Mouse (Mus musculus) left cerebral cortex, postnatal 14 days (tissue): Measurements from ENCODE around the gene Pum3. TPM values are rescaled to one million over a fixed set of nuclear protein-coding genes. Genes with fewer than 3 reads are reported as not detected.
"Not testable (repeated sequence)": the region's sequence is repeated elsewhere in the genome, so short reads cannot be mapped to it uniquely, and the experiment has no call there.

Source experiments
- DNase-seq, 2 experiments: peaks; one replicate each; pipeline ENCODE4 v3.0.0; 2021 to 2022; ENCODE audit warnings: low spot score in 2 of 2, mixed read lengths in 1 of 2
- intact Hi-C: fragments of 180-260 bp; cut with DNase I; formaldehyde crosslinking; loops from one replicate; pipeline ENCODE4 v1.15.1; 2025
- total RNA-seq, 2 experiments: library from RNA; stranded (reverse); gene quantifications; 2 replicates each; pipeline ENCODE4 v1.2.3; 2021

Pum3 gene
- total RNA-seq, 2 experiments from 2014 or later = 61.1 to 67.3 TPM

DNA sequence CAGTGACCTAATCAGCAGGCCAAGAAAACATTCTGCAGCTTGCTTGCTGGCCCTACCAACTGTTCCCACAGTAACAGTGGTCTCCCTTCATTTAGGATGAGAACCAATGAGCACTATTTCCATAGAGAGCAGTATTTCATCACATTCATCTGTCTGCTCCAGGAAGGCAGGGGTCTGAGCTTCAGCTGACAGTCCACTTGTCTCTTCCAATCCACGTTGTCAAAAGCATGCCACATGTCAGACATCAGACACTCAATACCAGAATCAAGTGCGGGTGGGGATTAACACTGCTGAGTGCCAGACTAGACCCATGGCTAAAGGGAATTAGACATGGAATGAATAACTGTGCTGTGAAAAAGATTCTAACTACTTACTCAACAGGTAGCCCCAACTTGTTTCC lies 32.9 kb downstream of the Pum3 start:
- intact Hi-C loops = no loop called here
- no peak for DNase-seq

DNA sequence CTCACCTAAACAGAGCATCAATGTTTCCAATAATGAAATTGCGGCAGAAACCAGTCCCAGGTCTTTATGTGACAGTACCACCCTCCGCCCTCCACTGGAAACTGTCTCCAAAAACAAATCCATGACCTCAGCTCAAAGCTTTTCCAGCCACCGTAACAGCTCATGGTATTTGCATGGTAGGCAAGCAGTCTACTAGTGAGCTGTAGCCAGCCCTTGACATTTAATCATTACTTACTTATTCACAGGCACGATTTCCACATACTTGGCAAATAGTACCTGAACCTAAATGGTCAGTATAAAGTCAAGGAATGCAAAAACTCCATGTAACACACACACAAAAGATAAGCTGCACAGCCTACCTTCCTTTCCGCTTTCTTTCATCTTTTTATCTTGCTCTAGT lies 33.7 kb downstream of the Pum3 start:
- no peak for DNase-seq
- intact Hi-C loops = no loop called here

- intact Hi-C loops = no loop called here
Observed at GRCm38 (mm10) chr19:27395481-27395880, 34.1 kb downstream of the Pum3 start.

DNA sequence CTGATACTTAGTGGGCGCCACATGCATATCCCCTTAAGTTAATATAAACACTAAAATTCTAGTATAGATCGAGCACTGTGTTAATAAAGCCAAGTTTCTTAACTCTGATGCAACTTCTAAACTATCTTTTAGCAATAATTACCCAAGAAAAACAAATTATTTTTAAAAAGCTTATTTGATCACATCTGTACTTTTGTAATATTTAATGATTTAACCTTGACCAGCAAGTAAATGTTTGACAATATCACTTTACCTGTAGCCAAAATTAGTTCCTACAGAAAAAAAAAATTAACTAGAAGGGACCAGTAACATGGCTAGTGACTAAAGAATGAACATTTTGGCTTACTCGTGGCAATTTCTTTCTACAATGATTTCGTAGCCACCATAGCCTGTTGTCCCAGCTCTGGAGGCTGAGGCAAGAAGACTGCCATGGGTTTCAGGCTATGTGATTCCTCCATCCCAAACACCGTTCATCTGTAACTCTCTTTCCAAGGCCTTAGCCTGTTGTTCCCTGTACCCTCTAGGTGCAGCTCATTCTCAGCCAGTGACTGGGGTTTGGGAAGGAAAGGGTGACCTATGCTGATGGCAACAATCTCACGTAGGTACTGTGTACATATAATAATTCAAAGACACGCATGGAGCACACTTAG lies 35.2 kb downstream of the Pum3 start:
- intact Hi-C loops = no loop called here
- DNase-seq = no peak

More at GRCm38 (mm10) chr19:27395481-27395880, 34.1 kb downstream of the Pum3 start:
- DNase-seq = no peak

GRCm38 (mm10) chr19:27392431-27392830 lies 37.2 kb downstream of the Pum3 start:
- DNase-seq = no peak
- intact Hi-C loops = no loop called here

DNA sequence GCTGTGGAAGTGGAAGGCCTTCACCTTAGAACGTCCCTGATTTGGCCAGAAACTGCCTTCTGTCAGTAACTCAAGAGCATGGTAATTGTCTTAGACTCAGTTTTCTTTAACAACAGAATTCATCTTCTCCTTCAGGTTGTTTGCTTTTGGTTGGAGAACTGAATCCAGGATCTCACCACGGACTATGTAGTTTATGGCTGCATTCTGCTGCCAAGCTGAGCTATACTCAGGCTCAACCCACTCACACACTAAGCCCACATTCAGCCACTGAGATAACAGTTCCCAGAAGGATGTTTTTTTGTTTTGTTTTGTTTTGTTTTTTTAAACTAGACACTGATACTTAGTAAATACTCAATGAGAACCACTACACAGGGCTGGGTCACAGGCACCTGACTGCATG lies 38.3 kb downstream of the Pum3 start:
- intact Hi-C loops = no loop called here
- no peak for DNase-seq

- intact Hi-C loops, DNase-seq: not testable (repeated sequence)
Observed at GRCm38 (mm10) chr19:27389566-27389965, 40.1 kb downstream of the Pum3 start.

- no peak for DNase-seq
- intact Hi-C loops = no loop called here
Observed at GRCm38 (mm10) chr19:27385304-27385703, 44.3 kb downstream of the Pum3 start.

GRCm38 (mm10) chr19:27383266-27383665 lies 46.4 kb downstream of the Pum3 start:
- intact Hi-C loops = no loop called here
- DNase-seq = no peak

DNA sequence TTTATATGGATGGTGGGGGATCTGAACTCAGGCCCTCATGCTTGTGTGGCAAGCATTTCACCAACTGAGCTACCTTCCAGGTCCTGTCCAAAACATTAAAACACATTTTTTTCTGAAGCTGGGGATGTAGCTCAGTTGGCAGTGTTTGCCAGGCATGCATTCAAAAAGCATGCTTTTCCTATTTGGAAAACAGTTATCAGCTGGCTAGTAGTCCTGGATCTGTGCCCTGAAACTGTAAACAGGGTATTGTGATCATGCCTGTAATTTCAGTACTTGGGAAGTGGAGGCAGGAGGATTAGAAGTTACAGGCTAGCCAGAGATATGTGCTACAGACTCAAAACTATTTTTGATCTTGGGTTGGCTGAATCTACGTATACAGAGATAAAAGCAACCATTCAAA lies 47.5 kb downstream of the Pum3 start:
- intact Hi-C loops = no loop called here
- no peak for DNase-seq

DNA sequence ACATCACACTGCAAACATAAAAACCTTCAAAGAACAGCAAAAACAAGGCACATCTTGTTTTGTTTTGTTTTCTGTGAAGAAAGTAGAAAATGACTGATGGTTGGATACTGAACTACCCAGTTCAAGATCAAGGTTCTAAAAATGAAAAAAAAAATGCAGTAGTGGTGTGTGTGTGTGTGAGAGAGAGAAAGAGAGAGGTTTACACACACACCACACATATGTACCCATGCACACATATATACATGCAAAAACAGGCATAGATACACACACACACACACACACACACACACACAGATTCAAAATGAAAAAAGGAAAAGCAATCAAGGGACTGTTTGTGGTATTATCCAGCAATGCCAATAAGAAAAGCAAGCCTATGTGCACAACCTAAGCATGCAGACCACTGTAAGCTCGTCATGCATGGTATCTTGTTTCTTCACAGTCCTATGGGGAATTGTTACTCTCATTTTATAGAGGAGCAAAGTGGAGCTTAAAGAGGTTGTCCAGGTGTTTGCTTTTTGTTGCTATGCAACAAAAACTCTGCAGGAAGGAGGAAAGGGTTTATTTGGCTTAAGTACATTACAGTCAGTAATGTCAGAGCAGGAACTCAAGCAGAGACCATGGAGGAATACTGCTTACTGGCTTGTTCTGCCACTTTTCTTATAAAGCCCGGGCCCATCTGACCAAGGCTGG lies 49.8 kb downstream of the Pum3 start:
- intact Hi-C loops = no loop called here
- DNase-seq = no peak

DNA sequence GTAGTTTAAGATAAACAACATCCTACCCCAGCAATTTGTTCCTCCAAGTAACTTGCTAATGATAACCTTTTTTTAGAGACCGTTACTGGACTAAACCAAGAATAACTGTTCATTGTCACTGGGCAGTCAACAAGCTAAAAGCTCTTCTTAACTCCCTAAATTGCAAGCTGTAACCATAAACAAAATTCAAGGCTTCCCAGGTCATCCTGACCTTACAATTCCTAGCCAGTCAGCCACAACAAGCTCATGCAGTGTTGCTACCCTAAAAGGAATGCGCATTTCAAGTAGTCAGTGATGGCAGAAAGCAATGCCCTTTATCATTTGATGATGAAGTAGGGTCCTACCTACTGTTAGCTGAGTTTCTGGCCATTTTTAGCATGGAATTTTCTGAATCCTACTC lies 58.8 kb downstream of the Pum3 start:
- no peak for DNase-seq
- intact Hi-C loops = no loop called here

DNA sequence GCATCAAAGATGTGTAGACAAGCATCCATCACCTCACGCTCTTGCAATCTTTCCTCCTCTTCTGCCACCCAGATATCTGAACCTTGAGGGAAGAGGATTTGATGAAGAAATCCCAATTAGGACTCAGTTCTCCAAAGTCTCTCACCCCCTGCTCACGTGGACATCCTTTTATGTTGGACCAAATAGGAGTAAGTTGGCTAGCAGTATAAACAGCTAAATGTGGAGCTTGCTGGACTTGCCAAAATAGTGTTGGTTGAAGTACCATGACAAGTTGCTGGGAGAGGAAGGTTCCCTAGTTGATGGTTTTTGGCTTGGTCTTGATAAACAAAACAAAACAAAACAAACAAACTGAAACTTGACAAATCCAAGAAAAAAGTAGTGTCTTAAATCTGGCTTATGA lies 59.5 kb downstream of the Pum3 start:
- DNase-seq = no peak
- intact Hi-C loops = no loop called here

DNA sequence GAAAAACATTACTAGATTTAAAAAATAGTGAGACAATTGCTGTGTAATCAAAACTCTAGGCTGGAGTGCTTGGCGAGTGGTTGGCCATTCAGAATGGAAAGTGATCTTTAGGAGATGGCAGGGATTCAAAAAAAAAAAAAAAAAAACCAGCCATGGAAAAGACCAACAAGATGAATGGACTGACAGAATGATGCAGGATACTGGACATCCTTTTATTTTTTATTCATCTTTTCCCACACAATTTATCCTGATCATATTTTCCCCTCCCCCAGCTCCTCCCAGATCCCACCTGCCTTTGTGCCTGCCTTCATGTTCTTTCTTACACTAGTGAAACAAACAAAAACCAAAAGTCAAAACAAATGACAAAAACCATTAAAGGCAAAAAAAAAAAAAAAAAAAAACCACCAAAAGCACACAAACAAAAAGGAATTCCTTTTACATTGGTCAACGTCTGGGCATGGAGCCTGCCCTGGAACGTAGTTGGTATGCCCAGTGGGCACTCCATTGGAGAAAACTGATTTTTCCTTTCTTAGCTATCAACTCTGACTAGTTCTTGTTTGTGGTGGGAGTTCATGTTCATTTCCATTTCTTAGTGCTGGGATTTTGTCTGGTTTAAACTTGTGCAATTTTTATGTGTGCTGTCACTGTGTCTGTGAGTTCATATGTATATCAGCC lies 60.0 kb downstream of the Pum3 start:
- DNase-seq = no peak
- intact Hi-C loops = no loop called here

DNA sequence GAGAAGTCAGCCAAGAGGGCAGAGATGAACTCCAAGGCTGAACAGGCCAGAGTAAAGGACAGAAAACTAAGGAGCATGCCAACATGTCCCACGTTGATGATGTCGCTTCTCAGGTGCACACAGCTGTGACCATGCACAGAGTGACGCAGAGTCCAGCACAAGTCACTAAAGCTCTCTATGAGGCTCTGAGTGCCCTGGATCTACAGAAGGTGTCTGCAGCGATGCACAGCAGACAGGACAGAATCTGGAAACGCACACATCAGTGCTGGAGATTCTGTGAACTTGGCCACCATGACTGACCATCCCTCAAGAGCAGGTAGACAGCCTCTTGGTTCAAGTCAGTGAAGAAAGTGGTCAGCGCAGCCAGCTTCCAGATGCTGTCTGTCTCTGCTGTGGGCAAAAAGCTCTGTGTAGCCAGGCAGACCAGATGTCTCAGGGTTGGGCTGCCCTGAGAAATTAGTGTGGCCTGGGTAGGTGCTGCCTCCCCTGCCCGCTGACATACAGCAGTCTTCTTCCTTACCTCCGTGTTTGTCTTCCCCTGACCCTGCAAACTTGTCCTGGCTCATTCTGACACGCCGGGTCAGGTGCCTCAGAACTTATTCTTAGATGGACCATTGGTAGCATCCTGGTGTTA lies 63.4 kb downstream of the Pum3 start:
- intact Hi-C loops = no loop called here
- DNase-seq = no peak

DNA sequence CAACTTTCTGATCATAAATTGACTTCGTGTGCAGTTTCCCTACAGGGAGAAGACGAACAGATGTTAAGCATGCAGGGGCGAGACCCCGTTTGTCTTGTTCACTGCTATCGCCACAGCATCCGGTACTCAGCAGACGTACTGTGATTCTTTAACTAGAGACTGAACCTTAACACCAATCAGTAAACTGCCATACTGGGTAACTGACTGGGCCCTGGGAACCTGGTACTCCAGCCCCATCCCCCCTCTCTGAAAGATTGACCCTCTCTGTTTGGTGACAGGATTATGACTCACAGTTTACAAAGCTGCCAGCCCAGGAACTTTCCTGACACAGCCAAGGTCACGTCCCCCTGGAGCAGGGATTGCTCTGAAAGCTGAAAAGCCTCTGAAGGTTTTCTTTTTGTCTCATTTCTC lies 65.1 kb downstream of the Pum3 start:
- DNase-seq = no peak
- intact Hi-C loops = no loop called here

- intact Hi-C loops = no loop called here
- DNase-seq = no peak
Observed at GRCm38 (mm10) chr19:27363891-27364290, 65.7 kb downstream of the Pum3 start.

GRCm38 (mm10) chr19:27360381-27360780 lies 69.2 kb downstream of the Pum3 start:
- no peak for DNase-seq
- intact Hi-C loops = no loop called here

DNA sequence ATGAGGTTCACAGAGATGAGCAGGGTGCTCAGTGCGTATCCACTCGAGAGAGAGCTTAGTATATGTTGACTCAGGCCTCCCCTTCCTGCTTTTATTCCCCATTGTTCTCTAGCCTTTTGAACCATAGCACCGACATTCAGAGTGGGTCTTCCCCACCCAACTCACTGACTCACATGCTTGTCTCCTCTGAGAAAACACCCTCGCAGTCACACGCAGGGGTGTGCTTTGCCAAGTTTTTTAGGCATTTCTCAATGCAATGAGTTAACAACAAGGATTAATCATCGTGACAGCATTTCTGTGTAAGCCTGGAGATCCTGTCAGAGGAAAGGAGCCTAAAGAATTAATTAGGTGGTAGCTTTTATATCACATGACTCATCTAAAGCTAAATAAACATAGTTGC lies 77.9 kb downstream of the Pum3 start:
- intact Hi-C loops = no loop called here
- peak; percentile 14 to 23 for DNase-seq

DNA sequence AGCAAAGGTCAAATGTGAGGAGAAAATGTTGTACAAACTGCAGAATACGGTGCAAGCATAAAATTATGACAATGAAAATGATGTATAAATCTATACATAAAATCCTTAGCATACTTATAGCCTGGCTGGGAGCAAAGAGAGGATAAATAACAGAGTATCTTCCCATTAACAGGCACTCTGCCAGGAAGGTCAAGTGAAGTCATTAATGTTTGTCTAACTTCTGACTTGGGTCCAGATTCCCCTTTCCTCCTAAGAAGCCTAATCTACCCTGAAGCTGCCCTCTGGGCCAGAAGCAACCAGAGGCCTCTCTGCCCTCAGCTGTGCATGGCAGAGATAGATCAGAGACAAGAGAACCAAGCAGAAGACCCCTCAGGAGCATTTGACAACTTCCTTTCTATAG lies 83.1 kb downstream of the Pum3 start:
- intact Hi-C loops = no loop called here
- no peak for DNase-seq
